Mouse (Mus musculus) naive thymus-derived CD4-positive, alpha-beta T cell, adult 5 months (primary cell): ENCODE measurements around the gene Bad. TPM values are rescaled to one million over a fixed set of nuclear protein-coding genes. Genes with fewer than 3 reads are reported as not detected.

ENCODE experiments used
- polyA plus RNA-seq: library from polyadenylated mRNA; unstranded; fragments of 100-300 nt; shearing (Covaris generic); gene quantifications from one replicate; pipeline ENCODE4 v1.2.1, GENCODE M21; 2017

The Bad gene
- polyA plus RNA-seq: 11.2 TPM

GRCm38 (mm10) chr19:6941372-6942248 is at the start of gene Bad:
Gene Bad (plus strand): TSS chr19:6941861.

DNA sequence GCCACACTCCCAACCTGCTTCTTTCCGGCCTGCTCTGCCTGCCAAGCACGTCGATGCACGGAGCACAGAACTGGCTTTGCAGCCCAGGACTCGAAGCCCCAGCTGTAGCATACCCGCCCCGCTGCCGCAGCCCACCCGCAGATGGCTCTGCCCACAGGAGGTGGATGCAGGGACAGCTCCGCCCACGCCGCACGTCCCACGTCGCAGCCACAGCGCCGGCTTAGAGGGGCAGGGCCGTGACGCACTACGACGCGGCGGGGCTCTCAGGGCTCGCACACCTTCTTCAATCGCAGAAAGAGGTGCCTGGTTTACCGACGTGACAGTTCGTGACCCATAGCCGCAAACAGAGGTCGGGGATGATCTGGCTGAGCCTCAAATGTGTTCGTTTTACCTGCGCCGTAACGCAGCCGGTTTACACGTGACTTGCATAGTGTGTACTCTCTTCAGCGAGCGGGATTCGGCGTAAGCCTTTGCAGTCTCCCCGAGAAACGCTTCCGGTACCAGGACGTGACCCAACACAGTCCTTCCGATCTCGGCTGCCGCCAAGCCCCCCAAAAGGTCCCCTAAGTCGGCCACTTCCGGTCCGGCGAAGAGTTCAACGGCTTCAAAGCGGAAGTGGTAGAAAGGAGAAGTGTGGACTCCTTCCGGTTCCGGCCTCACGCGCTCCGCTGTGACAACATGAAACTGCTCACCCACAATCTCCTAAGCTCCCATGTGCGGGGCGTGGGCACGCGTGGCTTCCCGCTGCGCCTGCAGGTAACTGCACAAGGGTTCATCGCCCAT is 32.0 kb upstream of the Bad start, which contains the start of the genes Trmt112 and Prdx5:
Trmt112 (plus strand) TSS at position 192 of the 783 bp plus-strand sequence.
Prdx5 (minus strand) TSS at position 600 of the 783 bp plus-strand sequence.

GRCm38 (mm10) chr19:6921647-6922567 is 19.8 kb upstream of the Bad start, which contains the start of gene Esrra:
Gene Esrra (minus strand): TSS chr19:6921813.

GRCm38 (mm10) chr19:6925307-6925573 is 16.4 kb upstream of the Bad start, which contains the start of gene Catsperz:
Gene Catsperz (minus strand): TSS chr19:6925380.

DNA sequence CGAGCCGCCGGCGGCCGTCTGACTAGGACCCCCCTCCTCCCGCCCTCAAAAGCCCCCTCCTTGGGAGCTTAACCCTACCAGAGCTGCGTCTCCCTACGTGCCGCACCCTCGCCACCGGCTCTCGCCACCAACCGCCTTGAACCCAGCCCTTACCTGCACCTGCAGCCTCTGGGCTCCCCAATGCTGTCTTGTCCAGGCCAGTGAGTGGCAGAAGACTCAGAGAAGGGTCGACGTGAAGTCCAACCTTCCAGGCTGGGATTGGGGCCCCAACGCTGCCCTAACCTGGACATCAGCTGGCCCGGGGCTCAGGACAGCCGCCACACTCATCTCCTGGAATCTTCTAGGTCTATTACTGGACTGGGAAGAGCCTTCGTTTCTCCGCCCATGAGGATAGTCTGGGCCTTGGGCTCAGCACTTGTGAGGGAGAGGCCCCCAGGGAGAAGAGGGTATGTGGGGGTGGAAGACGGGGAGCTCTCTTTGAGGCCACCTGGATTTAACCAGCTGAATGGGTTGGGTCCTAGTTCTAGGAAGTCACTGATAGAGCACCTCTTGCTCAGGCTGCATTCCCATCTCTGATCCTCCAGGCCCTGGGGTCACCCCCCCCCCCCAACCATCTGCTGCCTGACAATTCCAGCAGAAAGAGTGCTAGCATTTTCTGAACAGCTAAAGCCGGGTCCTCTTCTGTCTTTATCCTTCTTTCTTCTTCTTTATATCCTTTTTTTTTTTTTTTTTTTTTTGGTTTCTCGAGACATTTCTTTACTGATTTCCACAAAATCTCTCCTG is 7.3 kb upstream of the Bad start, which contains the start of gene Kcnk4:
Kcnk4 (minus strand) TSS at position 321 of the 783 bp plus-strand sequence.

DNA sequence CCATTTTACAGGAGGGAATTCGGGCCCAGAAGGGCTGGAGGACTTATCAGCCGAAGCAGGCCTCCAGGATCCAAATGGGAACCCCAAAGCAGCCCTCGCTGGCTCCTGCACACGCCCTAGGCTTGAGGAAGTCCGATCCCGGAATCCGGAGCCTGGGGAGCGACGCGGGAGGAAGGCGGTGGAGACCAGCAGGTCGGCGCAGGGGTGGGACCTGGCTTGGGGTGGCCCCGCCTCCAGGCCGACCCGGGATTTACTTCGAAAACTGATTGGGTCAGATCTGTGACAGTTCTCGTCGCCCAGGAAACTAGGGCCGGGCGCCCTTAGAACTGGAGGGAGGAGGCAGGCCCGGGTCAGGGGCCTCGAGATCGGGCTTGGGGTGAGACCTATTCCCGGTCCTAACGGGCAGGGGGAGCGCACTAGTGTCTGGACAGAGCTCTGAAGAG is 609 bp downstream of the Bad start, which contains the start of gene Gpr137:
Gpr137 (minus strand) TSS at position 232 of the 443 bp plus-strand sequence.

GRCm38 (mm10) chr19:6974211-6975205 is 32.8 kb downstream of the Bad start, which contains the start of gene Ppp1r14b:
Gene Ppp1r14b (plus strand): TSS chr19:6974968.

DNA sequence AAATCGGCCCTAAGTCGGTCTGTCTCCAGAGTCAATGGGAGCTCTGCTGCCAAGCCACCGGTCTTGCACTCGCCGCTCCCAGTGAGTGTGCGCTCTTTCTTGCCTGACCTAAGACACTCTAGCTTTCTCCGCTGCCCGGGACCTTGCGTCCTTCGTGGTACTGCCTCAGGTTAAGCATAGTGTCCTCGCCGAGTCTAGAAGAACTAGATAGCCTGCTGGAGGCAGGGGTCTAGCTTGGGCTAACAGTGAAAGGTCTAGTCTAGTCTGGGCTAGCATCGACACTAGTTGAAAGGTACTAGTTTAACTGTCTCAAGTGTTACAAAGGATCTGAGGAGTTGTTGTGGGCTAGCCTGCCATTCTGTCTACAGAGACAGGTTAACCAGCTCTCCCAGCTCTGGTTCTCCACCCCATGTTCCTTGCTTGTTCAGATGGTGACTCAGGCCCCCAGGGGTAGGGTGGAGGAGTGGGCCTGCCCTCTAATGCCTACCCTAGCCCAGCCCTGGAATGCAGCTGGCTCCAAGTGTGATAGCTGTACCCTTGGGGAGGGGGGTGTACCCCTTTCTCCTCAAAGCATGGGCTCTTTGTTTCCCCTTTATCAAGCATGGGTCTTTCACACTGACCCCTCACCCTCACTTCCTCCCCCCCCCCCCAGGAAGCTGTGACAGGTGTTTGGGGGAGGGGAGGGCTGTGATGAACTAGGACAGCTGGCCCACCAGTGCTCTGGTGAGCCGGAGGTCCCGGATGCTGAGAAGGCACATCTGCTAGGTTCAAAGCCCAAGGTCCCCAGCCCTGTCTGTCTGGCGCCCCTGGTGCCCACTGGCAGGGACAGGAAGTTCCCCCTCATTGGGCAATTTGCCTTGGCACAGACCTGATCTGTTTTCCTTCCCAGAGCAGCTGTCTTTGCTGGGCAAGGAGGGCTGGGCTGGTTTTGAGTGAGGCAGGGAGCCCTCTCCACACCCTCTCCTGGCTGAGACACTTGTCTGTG is 34.2 kb downstream of the Bad start, which contains the start of gene Plcb3:
Plcb3 (minus strand) TSS at position 934 of the 985 bp plus-strand sequence.

GRCm38 (mm10) chr19:6980381-6981093 is 38.9 kb downstream of the Bad start, which contains the start of gene Fkbp2:
Gene Fkbp2 (minus strand): TSS chr19:6980501.

DNA sequence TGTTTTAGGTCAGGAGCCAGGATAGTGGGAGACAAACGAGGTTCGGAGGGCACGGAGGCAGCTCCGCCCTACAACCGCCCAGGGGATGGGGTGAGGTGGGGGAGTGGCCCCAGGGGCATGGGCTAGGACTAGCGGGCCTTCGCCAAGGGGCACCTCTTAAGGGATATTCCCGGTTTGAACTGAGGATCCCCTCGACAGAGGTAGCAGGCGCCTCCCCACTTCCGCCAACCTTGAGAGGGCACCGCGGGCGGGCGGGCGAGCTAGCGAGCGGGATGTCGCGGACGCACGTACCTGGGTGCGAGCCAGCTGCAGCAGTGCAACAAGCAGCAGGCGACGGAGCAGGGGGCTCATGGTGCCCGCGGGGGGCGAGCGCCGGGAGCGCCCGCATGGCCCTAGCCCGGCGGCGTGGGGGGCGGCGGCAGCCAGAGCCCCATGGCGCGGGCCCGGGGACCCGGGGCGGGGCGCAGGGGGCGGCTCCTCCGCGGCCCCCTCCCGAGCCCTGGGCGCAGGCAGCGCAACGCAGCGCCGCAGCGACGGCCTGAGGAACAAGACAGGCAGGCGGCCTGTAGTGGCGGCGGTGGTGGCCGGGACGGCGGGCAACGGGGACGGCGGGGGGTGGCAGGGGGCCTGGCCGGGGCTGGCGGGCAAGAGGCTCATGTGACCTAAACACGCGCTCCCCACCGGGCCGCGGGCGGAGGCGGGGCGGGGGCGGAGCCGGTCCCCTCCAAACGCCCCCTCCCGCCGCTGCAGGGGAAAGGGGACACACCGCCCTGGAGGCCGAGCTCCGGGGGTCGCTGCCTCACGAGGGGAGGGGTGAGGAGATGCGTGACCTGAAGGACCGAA is 45.6 kb downstream of the Bad start, which contains the start of gene Vegfb:
Vegfb (minus strand) TSS at position 591 of the 843 bp plus-strand sequence.

GRCm38 (mm10) chr19:6992011-6992858 is 50.6 kb downstream of the Bad start, which contains the start of gene Dnajc4:
Gene Dnajc4 (minus strand): TSS chr19:6992572.

GRCm38 (mm10) chr19:6996006-6996405 is 54.3 kb downstream of the Bad start, which contains the start of the genes Nudt22 and Trpt1:
Gene Nudt22 (minus strand): TSS chr19:6996117.
Gene Trpt1 (plus strand): TSS chr19:6996131.

